Mouse (Mus musculus): ENCODE measurements around the gene Epb41l1.

- TF ChIP-seq CTCF (IDR thresholded peaks at IDR 0.05; ENCODE audit: low read depth) (no peak), EP300 (IDR thresholded peaks at IDR 0.05; ENCODE audit: low read depth) (no peak)
Observed at GRCm38 (mm10) chr2:156524078-156524477, 103.4 kb downstream of the Epb41l1 start.

Data from liver, postnatal 0 days (tissue).